Mouse (Mus musculus) adrenal gland, postnatal 14 days (tissue): ENCODE measurements around the gene Clnk. TPM values are rescaled to one million over a fixed set of nuclear protein-coding genes. Genes with fewer than 3 reads are reported as not detected.
A peak's percentile ranks its signal among the peaks of the same experiment; 100 is the strongest.

Experiments
- DNase-seq: peaks from one replicate; pipeline ENCODE4 v3.0.0; 2021; ENCODE audit warnings: mixed read lengths
- total RNA-seq: library from RNA; stranded (reverse); gene quantifications from 2 replicates; pipeline ENCODE4 v1.2.3, GENCODE M21; 2021

Gene Clnk
- total RNA-seq, 1 experiment from 2014 or later, result not detected

- no peak for DNase-seq
Observed at GRCm38 (mm10) chr5:38857591-38857990, 19.0 kb downstream of the Clnk start.

- DNase-seq, result no peak
Observed at GRCm38 (mm10) chr5:38850171-38850570, 26.4 kb downstream of the Clnk start.

- DNase-seq, result no peak
Observed at GRCm38 (mm10) chr5:38845529-38845928, 31.1 kb downstream of the Clnk start.

GRCm38 (mm10) chr5:38844312-38844711 is 32.3 kb downstream of the Clnk start:
- no peak for DNase-seq

GRCm38 (mm10) chr5:38839981-38840380 is 36.6 kb downstream of the Clnk start:
- DNase-seq, result no peak

GRCm38 (mm10) chr5:38827310-38827709 is 49.3 kb downstream of the Clnk start:
- DNase-seq, result no peak

- DNase-seq, result no peak
Observed at GRCm38 (mm10) chr5:38826586-38826985, 50.0 kb downstream of the Clnk start.

- no peak for DNase-seq
Observed at GRCm38 (mm10) chr5:38824132-38824965, 52.3 kb downstream of the Clnk start.

GRCm38 (mm10) chr5:38813391-38814109 is 63.1 kb downstream of the Clnk start:
- no peak for DNase-seq

- DNase-seq, result no peak
Observed at GRCm38 (mm10) chr5:38812916-38813315, 63.7 kb downstream of the Clnk start.

- no peak for DNase-seq
Observed at GRCm38 (mm10) chr5:38812386-38812785, 64.2 kb downstream of the Clnk start.

- DNase-seq, result peak; percentile 18
Observed at GRCm38 (mm10) chr5:38798910-38799309, 77.7 kb downstream of the Clnk start.

GRCm38 (mm10) chr5:38795139-38795538 is 81.5 kb downstream of the Clnk start:
- no peak for DNase-seq

GRCm38 (mm10) chr5:38791116-38791515 is 85.5 kb downstream of the Clnk start:
- DNase-seq, result no peak

GRCm38 (mm10) chr5:38788820-38789219 is 87.8 kb downstream of the Clnk start:
- DNase-seq, result no peak

GRCm38 (mm10) chr5:38787851-38788520 is 88.6 kb downstream of the Clnk start:
- no peak for DNase-seq

GRCm38 (mm10) chr5:38786126-38786525 is 90.5 kb downstream of the Clnk start:
- DNase-seq, result no peak

- no peak for DNase-seq
Observed at GRCm38 (mm10) chr5:38785686-38786085, 90.9 kb downstream of the Clnk start.

GRCm38 (mm10) chr5:38781813-38782212 is 94.8 kb downstream of the Clnk start:
- peak; percentile 84 for DNase-seq

- DNase-seq, result no peak
Observed at GRCm38 (mm10) chr5:38780631-38781030, 96.0 kb downstream of the Clnk start.

- no peak for DNase-seq
Observed at GRCm38 (mm10) chr5:38780045-38780444, 96.6 kb downstream of the Clnk start.

GRCm38 (mm10) chr5:38775500-38775899 is 101.1 kb downstream of the Clnk start:
- no peak for DNase-seq

- DNase-seq, result peak; percentile 35
Observed at GRCm38 (mm10) chr5:38754950-38755349, 121.7 kb downstream of the Clnk start.
